Mouse (Mus musculus) layer of hippocampus, postnatal 14 days (tissue): ENCODE measurements at regions not wholly inside any gene's neighbourhood (a gene's known extent, or its start where the extent isn't known, plus 50 kb on each side); places are given as distances from the start of the nearest gene placed in this dataset.
"Not testable (repeated sequence)": the region's sequence is repeated elsewhere in the genome, so short reads cannot be mapped to it uniquely, and the experiment has no call there.

Experiments used
- DNase-seq, 2 experiments: peaks; one replicate each; pipeline ENCODE4 v3.0.0; 2021 to 2022; ENCODE audit warnings: low spot score in 2 of 2, mixed read lengths in 1 of 2

GRCm38 (mm10) chr3:79002173-79002848 is 284.0 kb downstream of the Rapgef2 start:
- DNase-seq = no peak

GRCm38 (mm10) chr3:79001754-79002153 is 284.6 kb downstream of the Rapgef2 start:
- DNase-seq = no peak

GRCm38 (mm10) chr3:79000293-79000692 is 286.0 kb downstream of the Rapgef2 start:
- no peak for DNase-seq

GRCm38 (mm10) chr3:78999803-79000202 is 286.5 kb downstream of the Rapgef2 start:
- no peak for DNase-seq

- DNase-seq = no peak
Measured at GRCm38 (mm10) chr3:78988120-78988519, 298.2 kb downstream of the Rapgef2 start.

- no peak for DNase-seq
Measured at GRCm38 (mm10) chr3:78986726-78987125, 299.6 kb downstream of the Rapgef2 start.

GRCm38 (mm10) chr3:78981057-78981456 is 305.3 kb downstream of the Rapgef2 start:
- no peak for DNase-seq

GRCm38 (mm10) chr3:78978781-78979180 is 307.5 kb downstream of the Rapgef2 start:
- no peak for DNase-seq

- DNase-seq = peak in 1 of 2 experiments; percentile 40
Measured at GRCm38 (mm10) chr3:78966683-78967549, 319.4 kb downstream of the Rapgef2 start.

GRCm38 (mm10) chr3:78964231-78964858 is 322.0 kb downstream of the Rapgef2 start:
- DNase-seq = no peak

GRCm38 (mm10) chr3:78958781-78959180 is 327.5 kb downstream of the Rapgef2 start:
- peak; percentile 24 to 67 for DNase-seq

- no peak for DNase-seq
Measured at GRCm38 (mm10) chr3:78955364-78955763, 331.0 kb downstream of the Rapgef2 start.

GRCm38 (mm10) chr3:78949385-78949784 is 336.9 kb downstream of the Rapgef2 start:
- DNase-seq = not testable (repeated sequence)

GRCm38 (mm10) chr3:78948700-78949099 is 337.6 kb downstream of the Rapgef2 start:
- no peak for DNase-seq

- DNase-seq = peak; percentile 34 to 73
Measured at GRCm38 (mm10) chr3:78948171-78948570, 338.1 kb downstream of the Rapgef2 start.

GRCm38 (mm10) chr3:78947183-78947582 is 339.1 kb downstream of the Rapgef2 start:
- no peak for DNase-seq

GRCm38 (mm10) chr3:78944185-78944584 is 342.1 kb downstream of the Rapgef2 start:
- no peak for DNase-seq

- DNase-seq = no peak
Measured at GRCm38 (mm10) chr3:78932975-78933374, 353.3 kb downstream of the Rapgef2 start.

GRCm38 (mm10) chr3:78919850-78920249 is 366.5 kb downstream of the Rapgef2 start:
- no peak for DNase-seq

- DNase-seq = peak; percentile 77 to 85
Measured at GRCm38 (mm10) chr3:78919407-78919806, 366.9 kb downstream of the Rapgef2 start.

GRCm38 (mm10) chr3:78908196-78908844 is 378.0 kb downstream of the Rapgef2 start:
- DNase-seq = peak; percentile 25 to 42
